Mouse (Mus musculus) lung, embryonic 16.5 days (tissue): ENCODE measurements around the gene Myo18a. TPM values are rescaled to one million over a fixed set of nuclear protein-coding genes. Genes with fewer than 3 reads are reported as not detected.
"Not testable (repeated sequence)": the region's sequence is repeated elsewhere in the genome, so short reads cannot be mapped to it uniquely, and the experiment has no call there.

Experiments
- ATAC-seq: fragments of 200-750 bp; cut with Nextera tagmentation; 2 replicates; pipeline ENCODE4 v1.8.0; 2017; ENCODE audit warnings: low read depth, mild to moderate bottlenecking, moderate library complexity
- H3K27ac ChIP-seq: fragments of 300-500 bp; sonication (generic); 2 replicates; pipeline ENCODE4 v1.5.1; 2014; ENCODE audit warnings: mild to moderate bottlenecking, control low read depth, low read length
- H3K27me3 ChIP-seq: fragments of 300-500 bp; sonication (generic); 2 replicates; pipeline ENCODE4 v1.6.1; 2014; ENCODE audit warnings: low read depth, low read length, mixed read lengths; ENCODE audit not compliant: control insufficient read depth, insufficient read depth
- H3K36me3 ChIP-seq: fragments of 300-500 bp; sonication (generic); 2 replicates; pipeline ENCODE4 v1.6.1; 2014; ENCODE audit warnings: low read length; ENCODE audit not compliant: control insufficient read depth, insufficient read depth
- H3K4me1 ChIP-seq: fragments of 300-500 bp; sonication (generic); replicated peaks from 2 replicates; pipeline ENCODE4 v1.6.1; 2014; ENCODE audit warnings: low read length, mixed read lengths; ENCODE audit not compliant: control insufficient read depth, insufficient read depth
- H3K4me2 ChIP-seq: fragments of 300-500 bp; sonication (generic); 2 replicates; pipeline ENCODE4 v1.6.1; 2014; ENCODE audit warnings: low read depth, low read length, control low read depth
- H3K4me3 ChIP-seq: fragments of 300-500 bp; sonication (generic); 2 replicates; pipeline ENCODE4 v1.5.1; 2014; ENCODE audit warnings: mild to moderate bottlenecking, low read length, control low read depth
- H3K9ac ChIP-seq: fragments of 300-500 bp; sonication (generic); 2 replicates; pipeline ENCODE4 v1.6.1; 2014; ENCODE audit warnings: low read length, control low read depth
- H3K9me3 ChIP-seq: fragments of 300-500 bp; sonication (generic); 2 replicates; pipeline ENCODE4 v1.6.1; 2016; ENCODE audit warnings: low read length; ENCODE audit not compliant: control insufficient read depth
- WGBS: fragments of 180-500 bp; shearing (Covaris S2); extraction: QIAGEN DNeasy Blood & Tissue Kit; methylation state at CpG from one replicate; pipeline ENCODE4 v1.1.7; 2014; 5-methylcytosine and 5-hydroxymethylcytosine counted together
- polyA plus RNA-seq: library from polyadenylated mRNA; unstranded; fragments of >200 nt; fragmentation: Nextera tagmentation; extraction: Ambion mirVana; gene quantifications from 2 replicates; pipeline ENCODE4 v1.2.1, GENCODE M21; 2015

The Myo18a gene
- polyA plus RNA-seq, 1 experiment from 2014 or later: 39.0 TPM

- Histone ChIP-seq H3K9ac (no peak overlapping the region), H3K27ac (no peak overlapping the region), H3K36me3 (no peaks in the 10 kb centered on the region), H3K9me3 (no peaks in the 10 kb centered on the region), H3K4me3 (no peak overlapping the region), H3K4me2 (no peak overlapping the region), H3K27me3 (no peaks in the 10 kb centered on the region), H3K4me1 (no peaks in the 10 kb centered on the region)
- ATAC-seq: no peak
- 23% methylated on average over 6 of the region's 6 CpGs for WGBS
Observed at GRCm38 (mm10) chr11:77743966-77744365, 19.1 kb upstream of the Myo18a start.

- Histone ChIP-seq H3K4me2 (no peak overlapping the region), H3K27ac (no peak overlapping the region)
- WGBS: 77% methylated on average over 4 of the region's 4 CpGs
Observed at GRCm38 (mm10) chr11:77746652-77747051, 16.4 kb upstream of the Myo18a start.

GRCm38 (mm10) chr11:77747103-77747502 lies 15.9 kb upstream of the Myo18a start:
- not testable (repeated sequence) for H3K4me1 ChIP-seq, H3K9ac ChIP-seq, H3K4me2 ChIP-seq, H3K9me3 ChIP-seq, H3K36me3 ChIP-seq, ATAC-seq, H3K27ac ChIP-seq, H3K4me3 ChIP-seq, H3K27me3 ChIP-seq
- WGBS: 94% methylated on average over 13 of the region's 15 CpGs

More at GRCm38 (mm10) chr11:77746652-77747051, 16.4 kb upstream of the Myo18a start:
- Histone ChIP-seq H3K9me3 (no peaks in the 10 kb centered on the region), H3K4me3 (no peak overlapping the region), H3K9ac (no peak overlapping the region), H3K4me1 (no peaks in the 10 kb centered on the region), H3K36me3 (no peaks in the 10 kb centered on the region), H3K27me3 (no peaks in the 10 kb centered on the region)
- no peak for ATAC-seq

- no peak overlapping the region for H3K27ac ChIP-seq
- H3K4me3 ChIP-seq: no peak overlapping the region
- WGBS: 78% methylated on average over 5 of the region's 5 CpGs
- no peaks in the 10 kb centered on the region for H3K9me3 ChIP-seq
- no peaks in the 10 kb centered on the region for H3K27me3 ChIP-seq
- ATAC-seq: no peak
- no peak overlapping the region for H3K9ac ChIP-seq
- H3K4me2 ChIP-seq: no peak overlapping the region
- H3K36me3 ChIP-seq: no peaks in the 10 kb centered on the region
- H3K4me1 ChIP-seq: no peaks in the 10 kb centered on the region
Observed at GRCm38 (mm10) chr11:77748996-77749395, 14.1 kb upstream of the Myo18a start.

GRCm38 (mm10) chr11:77752525-77752924 lies 10.5 kb upstream of the Myo18a start:
- ATAC-seq: no peak
- WGBS: 61% methylated on average over 5 of the region's 5 CpGs
- no peak overlapping the region for H3K4me2 ChIP-seq

GRCm38 (mm10) chr11:77753469-77753868 lies 9.6 kb upstream of the Myo18a start:
- Histone ChIP-seq H3K36me3 (no peaks in the 10 kb centered on the region), H3K4me2 (no peak overlapping the region), H3K9me3 (no peaks in the 10 kb centered on the region), H3K4me1 (no peaks in the 10 kb centered on the region), H3K4me3 (no peak overlapping the region), H3K9ac (no peak overlapping the region), H3K27ac (no peak overlapping the region), H3K27me3 (no peaks in the 10 kb centered on the region)
- WGBS: 68% methylated on average over 3 of the region's 3 CpGs
- no peak for ATAC-seq

More at GRCm38 (mm10) chr11:77752525-77752924, 10.5 kb upstream of the Myo18a start:
- no peaks in the 10 kb centered on the region for H3K4me1 ChIP-seq
- no peaks in the 10 kb centered on the region for H3K27me3 ChIP-seq
- no peaks in the 10 kb centered on the region for H3K9me3 ChIP-seq
- H3K36me3 ChIP-seq: no peaks in the 10 kb centered on the region
- H3K27ac ChIP-seq: no peak overlapping the region
- no peak overlapping the region for H3K9ac ChIP-seq
- H3K4me3 ChIP-seq: no peak overlapping the region

GRCm38 (mm10) chr11:77760031-77760430 lies 3.0 kb upstream of the Myo18a start:
- Histone ChIP-seq H3K36me3 (no peaks in the 10 kb centered on the region), H3K9me3 (no peaks in the 10 kb centered on the region), H3K27ac (no peak overlapping the region), H3K4me2 (no peak overlapping the region), H3K9ac (no peak overlapping the region), H3K27me3 (no peaks in the 10 kb centered on the region), H3K4me1 (peaks cover 17% of the 10 kb centered on the region), H3K4me3 (no peak overlapping the region)
- ATAC-seq: no peak
- WGBS: 85% methylated on average over 4 of the region's 4 CpGs

GRCm38 (mm10) chr11:77763673-77764340 lies 761 bp downstream of the Myo18a start:
- no peaks in the 10 kb centered on the region for H3K9me3 ChIP-seq
- H3K9ac ChIP-seq: peak overlapping the region; percentile 96
- H3K27me3 ChIP-seq: no peaks in the 10 kb centered on the region
- peak overlapping the region; percentile 92 for H3K4me3 ChIP-seq
- H3K27ac ChIP-seq: peak overlapping the region; percentile 94
- H3K4me2 ChIP-seq: peak overlapping the region; percentile 67
- peaks cover 38% of the 10 kb centered on the region for H3K4me1 ChIP-seq
- H3K36me3 ChIP-seq: no peaks in the 10 kb centered on the region
- 4% methylated on average over 26 of the region's 26 CpGs for WGBS
- peak; percentile 51 for ATAC-seq

GRCm38 (mm10) chr11:77764694-77765458 lies 1.8 kb downstream of the Myo18a start:
- Histone ChIP-seq H3K9ac (peak overlapping the region; percentile 96; the same call in 1 of the 2 replicates), H3K36me3 (no peaks in the 10 kb centered on the region), H3K27ac (peak overlapping the region; percentile 94), H3K9me3 (no peaks in the 10 kb centered on the region), H3K27me3 (no peaks in the 10 kb centered on the region), H3K4me3 (peak overlapping the region; percentile 92), H3K4me2 (peak overlapping the region; percentile 67), H3K4me1 (peaks cover 38% of the 10 kb centered on the region)
- WGBS: 34% methylated on average over 9 of the region's 9 CpGs
- peak; percentile 46 for ATAC-seq
